Mouse (Mus musculus) ES-Bruce4 (cell line): ENCODE results near the gene Dync1li1.

Experiments used
- CTCF ChIP-seq: IDR thresholded peaks from one replicate; pipeline ENCODE4 v1.8.1; 2011; ENCODE audit warnings: low read depth, low read length
- EP300 ChIP-seq: IDR thresholded peaks from 2 replicates; pipeline ENCODE4 v1.6.1; 2011; ENCODE audit warnings: low read depth, low read length; ENCODE audit not compliant: insufficient read depth

DNA sequence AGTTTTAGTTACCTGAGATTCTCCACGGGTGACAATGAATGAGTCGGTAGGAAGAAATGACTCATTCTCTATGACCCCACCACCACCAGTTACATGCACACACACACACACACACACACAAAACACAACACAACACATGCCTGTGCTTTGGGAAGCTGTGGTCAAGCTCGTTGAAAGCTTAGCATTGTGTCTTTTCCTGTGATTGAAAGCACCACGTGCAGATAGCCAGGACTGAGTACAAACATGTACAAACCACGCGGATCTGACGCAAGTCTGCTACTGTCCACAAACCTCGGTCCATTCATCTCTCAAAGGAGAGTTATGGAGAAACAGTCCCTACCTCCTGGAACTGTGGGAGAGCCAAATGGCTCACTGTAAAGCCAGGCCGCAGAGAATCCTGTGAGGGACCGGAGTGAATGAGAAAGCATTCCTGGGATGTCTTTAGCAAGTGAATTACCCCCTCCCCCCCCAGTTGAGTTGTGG, 1.6 kb downstream of the Dync1li1 start:
- TF ChIP-seq CTCF, result no peak
- peak; percentile 73 for TF ChIP-seq EP300
